Mouse (Mus musculus) left cerebral cortex, postnatal 4 days (tissue): ENCODE results near the gene Cnot3. TPM values are rescaled to one million over a fixed set of nuclear protein-coding genes. Genes with fewer than 3 reads are reported as not detected.

Experiments used
- DNase-seq: peaks from one replicate; pipeline ENCODE4 v3.0.0-alpha.2; 2022
- intact Hi-C: fragments of 180-260 bp; cut with DNase I; formaldehyde crosslinking; loops from one replicate; pipeline ENCODE4 v1.15.1; 2025
- total RNA-seq, 2 experiments: library from RNA; stranded (reverse); gene quantifications; 2 replicates each; pipeline ENCODE4 v1.2.3; 2021

Cnot3 gene
- total RNA-seq, 2 experiments from 2014 or later, result 53.3 to 57.2 TPM

DNA sequence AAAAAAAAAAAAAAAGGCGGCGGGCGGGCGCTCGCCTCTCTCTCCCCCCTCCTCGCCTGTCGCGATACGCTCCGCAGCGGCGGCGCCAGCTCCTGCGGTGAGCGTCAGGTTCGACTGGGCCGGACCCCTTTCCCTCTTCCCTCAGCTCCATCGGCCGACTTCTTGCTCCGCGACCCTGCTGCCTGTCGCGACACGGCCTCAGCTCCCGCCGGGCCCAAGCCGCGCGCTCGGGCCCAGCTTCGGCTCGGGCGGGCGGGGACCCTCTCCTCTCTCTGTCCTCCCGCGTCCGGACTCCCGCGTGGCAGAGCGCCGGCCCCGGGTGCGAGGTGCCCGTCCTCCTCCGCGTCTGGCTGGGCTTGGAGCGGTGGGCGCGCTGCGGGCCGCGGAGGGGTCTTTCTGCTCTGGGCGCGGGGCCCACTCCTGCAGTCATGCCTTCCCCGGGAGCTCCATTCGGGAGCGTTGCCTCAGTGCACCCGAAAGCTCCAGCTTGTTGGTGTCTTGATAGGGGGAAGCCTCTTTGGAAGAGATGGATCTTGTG lies 489 bp downstream of the Cnot3 start:
- peak; percentile 36 for DNase-seq

DNA sequence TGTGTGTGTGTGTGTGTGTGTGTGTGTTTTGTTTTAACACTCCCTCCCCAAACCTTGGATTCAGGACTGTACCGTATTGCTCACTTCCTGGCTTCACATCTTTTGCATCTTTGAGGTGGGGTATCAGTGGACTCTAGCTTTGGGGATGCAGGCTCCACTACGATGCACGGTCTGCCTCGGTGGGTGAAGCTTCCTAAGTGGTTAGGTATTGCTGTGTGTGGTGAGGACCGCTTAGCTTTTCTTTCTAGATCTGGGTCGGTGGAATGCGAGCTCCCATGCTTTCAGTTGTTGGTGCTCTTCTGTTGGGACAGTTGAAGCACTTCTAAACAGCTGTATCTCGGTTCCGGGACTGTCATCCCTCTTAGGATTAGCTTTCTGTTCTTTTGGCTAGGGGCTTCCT lies 1.1 kb downstream of the Cnot3 start:
- intact Hi-C loops, result no loop called here

More for the DNA sequence above, 489 bp downstream of the Cnot3 start:
- intact Hi-C loops, result no loop called here

DNA sequence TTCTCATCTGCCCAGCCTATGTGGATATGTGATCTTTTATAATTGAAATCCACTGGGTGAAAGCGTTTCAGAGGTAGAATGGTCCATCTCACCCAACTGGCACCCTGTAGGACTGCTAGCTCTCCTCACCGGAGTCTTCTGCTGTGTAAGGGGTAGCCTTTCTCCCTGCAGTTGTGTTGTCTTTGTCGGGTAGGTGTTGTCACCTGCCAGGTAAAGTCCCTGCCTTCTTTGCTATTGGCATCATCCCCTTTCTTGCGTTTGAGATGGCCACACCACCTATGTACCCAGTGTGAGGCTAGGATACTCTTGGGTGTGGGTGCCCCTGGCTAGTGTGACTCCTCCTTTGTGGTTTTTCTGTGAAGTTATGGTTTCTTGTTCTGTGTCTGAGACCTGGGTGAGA lies 1.6 kb downstream of the Cnot3 start:
- no peak for DNase-seq
- intact Hi-C loops, result no loop called here

More for the DNA sequence above, 1.1 kb downstream of the Cnot3 start:
- no peak for DNase-seq

DNA sequence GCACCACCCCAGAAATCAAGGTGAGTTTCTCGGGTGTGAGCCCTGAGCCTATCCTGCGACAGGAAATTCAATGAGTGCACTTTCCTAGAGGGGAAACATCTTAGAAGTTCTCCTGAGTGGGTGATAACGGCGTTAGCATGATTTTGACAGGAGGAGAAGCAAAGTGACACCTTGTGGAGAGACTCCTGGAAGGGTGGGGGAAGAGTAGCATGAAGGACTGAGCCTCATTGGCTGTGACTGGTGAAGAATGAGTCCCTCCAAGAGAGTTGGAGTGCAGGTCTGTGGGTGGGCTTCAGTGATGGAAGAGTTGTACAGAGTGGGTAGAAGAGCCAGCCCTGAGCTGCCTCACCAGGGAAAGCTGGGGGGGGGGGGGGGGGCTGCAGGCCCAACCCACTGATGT lies 11.9 kb downstream of the Cnot3 start:
- intact Hi-C loops, result no loop called here
- DNase-seq, result no peak

DNA sequence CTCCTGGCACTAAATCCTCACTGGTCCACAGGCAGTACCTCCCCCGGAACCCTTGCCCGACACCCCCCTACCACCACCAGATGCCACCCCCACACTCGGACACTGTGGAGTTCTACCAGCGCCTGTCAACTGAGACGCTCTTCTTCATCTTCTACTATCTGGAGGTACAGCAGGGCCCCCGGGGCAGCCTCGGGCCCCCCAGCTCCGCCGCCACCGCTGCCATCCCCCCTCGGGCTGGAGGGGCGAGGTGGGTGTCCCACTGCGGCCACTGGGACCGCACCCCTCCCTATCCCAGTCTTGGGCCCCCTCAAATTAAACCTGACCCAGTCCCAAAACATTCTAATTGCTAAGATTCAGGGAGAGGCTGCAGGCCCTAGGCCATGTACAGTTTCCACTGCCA lies 13.5 kb downstream of the Cnot3 start:
- no peak for DNase-seq
- intact Hi-C loops, result no loop called here

DNA sequence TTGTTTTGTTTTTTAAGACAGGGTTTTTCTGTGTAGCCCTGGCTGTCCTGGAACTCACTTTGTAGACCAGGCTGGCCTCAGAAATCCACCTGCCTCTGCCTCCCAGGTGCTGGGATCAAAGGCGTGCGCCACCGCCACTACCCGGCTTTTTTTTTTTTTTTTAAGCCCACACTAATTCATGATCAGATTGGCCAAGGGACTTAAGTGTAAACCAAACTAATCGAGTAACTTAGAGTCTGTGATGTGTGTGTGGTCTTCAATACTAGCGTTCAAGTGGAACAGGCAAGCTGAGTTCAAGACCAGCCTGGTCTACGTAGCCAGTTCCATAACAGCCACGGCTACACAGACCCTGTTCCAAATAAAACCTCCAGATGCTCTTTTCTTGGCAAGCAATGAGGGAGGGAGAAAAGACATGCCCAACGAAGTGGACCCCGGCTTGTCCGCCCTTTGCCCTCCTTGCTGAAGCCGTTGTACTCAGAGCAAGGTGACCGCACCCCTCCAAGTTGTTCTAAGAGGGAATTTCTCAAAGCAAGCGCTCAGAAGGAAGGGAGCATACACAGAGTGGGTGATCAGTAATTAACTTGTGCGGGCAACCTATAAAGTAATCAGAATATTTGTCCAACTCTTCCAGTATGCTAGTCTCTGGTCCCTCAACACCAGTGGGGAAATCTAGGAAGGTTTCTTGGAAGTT lies 19.6 kb downstream of the Cnot3 start:
- DNase-seq, result no peak
- intact Hi-C loops, result no loop called here

DNA sequence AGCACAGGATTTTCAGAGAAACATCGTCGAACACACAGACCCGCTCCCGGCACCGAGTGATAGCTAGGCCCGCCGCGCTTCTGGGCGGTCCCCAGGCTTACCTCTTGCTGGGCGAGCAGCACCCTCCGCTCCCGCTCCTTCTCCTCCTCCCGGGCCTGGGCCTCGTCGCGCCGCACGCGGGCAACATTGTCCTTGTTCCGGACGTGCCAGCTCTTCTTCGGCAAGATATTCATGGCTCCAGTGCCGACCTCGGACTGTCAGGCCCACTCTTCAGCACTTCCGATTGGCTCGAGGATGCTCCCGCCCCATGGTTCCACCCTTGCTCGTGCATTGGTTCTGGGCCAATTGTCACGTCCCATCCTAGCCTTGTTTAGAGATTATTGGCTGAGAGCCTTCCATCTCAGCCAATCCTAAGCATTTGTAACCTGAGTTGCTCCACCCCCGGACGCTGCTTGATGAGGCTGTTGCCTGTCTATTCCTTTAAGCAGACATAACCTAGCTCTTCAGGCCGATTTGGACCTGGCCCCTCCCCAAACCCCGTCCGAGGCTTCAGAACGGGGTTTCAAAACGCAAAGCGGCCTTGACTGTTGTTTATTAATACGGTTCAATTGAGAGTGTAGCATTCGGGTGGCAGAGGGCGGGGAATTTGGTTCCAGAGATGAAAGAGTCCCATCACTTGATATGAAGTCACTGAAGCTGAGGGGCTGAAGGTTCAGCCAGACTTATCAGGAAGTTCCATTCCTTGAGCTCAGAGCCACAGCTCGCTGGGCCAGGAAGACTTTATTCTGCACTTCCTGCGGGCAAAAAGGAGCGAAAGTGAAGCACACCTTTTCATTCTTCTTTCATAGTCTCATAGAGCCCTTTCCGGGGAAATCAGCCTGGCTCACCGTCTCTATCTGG lies 20.4 kb downstream of the Cnot3 start, which contains the start of gene Leng1:
Leng1 (minus strand) TSS at position 626 of the 900 bp plus-strand sequence.
- peak; percentile 97 for DNase-seq
- intact Hi-C loops, result no loop called here

DNA sequence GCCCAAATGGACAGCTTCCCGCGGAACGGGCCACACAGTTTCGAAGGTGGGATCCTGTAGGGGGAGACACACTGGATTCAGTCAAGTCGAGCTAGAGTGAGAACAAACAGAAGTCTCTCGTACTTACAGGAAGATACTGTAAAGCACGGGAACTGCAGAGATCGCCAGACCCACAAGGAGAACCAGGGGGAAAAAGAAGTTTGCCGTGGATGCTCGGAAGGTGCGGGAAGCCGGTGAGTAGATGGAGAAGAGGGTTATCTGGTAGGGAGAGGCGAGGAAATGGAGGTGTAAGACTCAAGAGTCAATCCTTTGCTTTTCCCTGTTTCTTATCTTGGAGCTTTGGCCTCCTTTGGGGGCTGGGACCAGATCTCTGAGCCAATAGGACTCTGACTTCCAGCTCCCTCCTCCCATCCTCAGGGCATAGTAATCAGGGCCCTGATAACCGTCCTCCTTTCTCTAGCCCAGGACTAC lies 21.9 kb downstream of the Cnot3 start:
- intact Hi-C loops, result no loop called here
- DNase-seq, result no peak

DNA sequence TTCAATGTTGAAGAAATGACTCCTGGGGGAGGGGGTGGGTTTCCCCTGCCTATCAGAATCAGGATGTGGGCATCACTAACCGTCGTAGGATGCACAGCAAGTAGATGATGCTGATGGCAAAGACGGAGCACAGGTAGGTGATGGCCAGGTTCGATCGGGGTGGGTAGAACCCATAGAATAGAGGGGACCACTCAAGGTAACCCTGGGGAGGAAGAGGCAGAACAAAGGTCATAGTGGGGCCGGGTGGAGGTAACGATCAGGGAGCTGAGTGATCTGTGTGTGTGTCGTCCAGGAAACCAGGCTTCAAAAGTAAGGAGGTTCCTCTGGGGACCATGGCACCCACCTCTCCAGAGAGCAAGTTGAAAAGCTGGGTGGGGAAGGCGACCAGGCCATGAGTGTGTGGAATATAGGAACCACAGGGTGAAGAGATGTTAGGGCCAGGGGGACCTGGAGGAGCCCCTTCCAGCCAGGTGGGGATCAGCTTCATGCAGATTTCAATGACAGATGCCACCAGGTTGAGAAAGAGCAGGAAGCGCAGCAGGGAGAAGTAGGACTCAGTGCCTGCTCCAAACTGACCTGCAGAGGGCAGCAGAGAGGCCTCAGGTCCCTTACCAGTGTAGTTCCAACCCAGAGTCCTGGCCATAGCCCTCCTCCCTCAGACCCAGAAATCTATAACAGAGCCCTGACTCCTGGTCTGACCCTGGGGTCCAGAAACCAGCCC lies 29.6 kb downstream of the Cnot3 start:
- intact Hi-C loops, result no loop called here
- DNase-seq, result peak; percentile 88

DNA sequence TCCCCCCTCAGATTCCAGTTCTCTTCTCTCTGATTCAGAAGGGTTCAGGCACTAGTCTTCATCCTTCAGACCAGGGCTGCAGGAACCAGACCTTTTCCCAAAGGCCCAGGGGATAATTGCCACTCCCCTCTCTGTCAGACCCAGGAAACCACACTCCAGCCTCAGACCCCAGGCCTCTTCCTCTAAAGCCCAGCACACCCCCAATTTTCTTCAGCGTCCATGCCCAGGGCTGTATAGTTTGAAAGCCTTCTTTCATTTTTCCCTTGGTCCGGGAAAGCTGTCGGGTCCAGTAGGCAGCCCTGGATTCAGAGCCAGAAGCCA lies 30.1 kb downstream of the Cnot3 start:
- DNase-seq, result no peak
- intact Hi-C loops, result no loop called here

DNA sequence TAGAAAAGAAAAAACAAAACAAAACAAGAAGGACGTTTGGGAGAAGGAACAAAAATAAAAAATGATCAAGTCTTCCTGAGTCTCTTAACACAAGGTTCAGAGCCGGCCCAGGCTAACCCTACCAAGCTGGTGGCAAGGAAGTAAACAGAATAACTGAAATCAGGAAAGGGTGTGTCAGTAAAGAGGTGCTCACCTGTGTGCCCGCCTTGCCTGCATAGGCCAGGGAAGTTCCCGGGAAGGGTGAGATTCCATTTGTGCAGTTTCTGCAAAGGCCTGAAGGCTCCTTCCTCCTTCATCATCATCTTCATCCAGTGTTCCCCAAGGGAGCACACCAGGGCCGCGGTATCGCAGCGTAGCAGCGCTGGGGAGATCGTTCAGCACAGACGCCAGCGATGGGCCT lies 31.3 kb downstream of the Cnot3 start:
- no peak for DNase-seq
- intact Hi-C loops, result no loop called here

DNA sequence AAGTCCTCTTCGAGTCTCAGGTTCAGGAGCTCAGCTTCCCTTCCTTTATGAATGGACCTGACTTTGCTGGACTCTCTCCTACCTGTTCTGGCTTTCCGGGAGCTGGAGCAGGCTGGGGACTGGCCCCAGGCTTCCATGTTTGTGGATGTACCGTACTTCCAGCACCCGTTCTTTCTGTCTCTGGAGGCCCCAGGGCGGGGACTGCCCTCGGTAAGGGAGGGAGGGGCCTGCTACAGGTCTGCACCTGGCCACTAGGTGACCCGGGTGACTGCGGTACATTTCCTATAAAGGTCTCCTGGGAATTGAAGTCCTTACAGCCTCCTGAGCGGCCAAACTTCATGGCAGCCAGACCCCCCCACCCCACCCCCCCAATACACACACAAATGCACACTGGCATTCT lies 32.3 kb downstream of the Cnot3 start, which contains the start of gene Tmc4:
Tmc4 (minus strand) TSS at position 212 of the 400 bp plus-strand sequence.
- no peak for DNase-seq
- intact Hi-C loops, result no loop called here

DNA sequence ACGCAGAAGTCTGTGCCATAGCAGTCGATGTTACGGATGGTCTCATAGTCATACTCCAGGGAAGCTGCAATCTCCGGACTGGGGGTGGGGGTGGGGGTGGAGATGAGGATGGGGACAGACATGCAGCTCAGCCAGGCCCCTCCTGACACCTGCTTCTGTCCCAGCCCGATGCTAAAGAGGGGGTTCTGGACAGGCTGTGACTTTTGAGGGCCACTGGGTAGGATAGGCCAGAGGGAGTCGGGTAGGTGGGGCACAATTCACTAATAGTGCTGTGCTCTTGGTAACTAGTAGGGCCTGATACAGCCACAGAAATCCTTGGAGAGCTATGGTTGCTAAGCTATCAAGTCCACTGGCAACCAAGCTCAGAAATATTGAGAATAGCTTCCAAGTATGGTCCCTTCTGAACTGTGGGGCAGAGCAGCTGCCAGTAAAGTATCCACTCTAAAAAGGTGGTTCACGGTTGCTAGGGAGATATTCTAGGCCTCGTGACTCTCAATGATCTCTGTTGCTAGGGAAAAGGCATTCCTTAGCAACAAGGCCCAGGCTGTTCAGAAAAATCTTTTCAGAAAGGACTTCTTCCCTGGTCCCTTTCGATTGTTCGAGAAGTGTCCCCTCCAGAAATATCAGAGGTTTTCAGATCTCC lies 39.0 kb downstream of the Cnot3 start:
- intact Hi-C loops, result no loop called here
- DNase-seq, result no peak

DNA sequence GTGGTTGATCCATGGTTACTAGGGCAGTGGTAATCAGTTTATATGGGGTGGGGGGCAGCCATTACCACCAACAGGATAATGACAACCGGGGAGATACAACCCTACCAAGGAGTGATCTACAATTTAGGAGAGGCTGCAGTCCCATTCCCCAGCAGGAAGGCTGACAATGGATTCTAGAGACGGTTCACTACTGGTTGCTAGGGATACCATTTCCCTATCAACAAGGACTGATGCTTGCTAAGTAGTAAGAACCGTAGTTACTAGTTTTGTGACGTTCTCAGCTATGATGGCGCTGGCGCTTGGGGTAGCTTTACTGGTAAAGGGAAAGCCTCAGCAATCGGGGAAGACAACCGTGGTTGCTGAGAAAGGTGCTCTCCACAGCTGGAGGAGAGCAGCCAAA lies 39.6 kb downstream of the Cnot3 start:
- DNase-seq, result no peak
- intact Hi-C loops, result no loop called here

DNA sequence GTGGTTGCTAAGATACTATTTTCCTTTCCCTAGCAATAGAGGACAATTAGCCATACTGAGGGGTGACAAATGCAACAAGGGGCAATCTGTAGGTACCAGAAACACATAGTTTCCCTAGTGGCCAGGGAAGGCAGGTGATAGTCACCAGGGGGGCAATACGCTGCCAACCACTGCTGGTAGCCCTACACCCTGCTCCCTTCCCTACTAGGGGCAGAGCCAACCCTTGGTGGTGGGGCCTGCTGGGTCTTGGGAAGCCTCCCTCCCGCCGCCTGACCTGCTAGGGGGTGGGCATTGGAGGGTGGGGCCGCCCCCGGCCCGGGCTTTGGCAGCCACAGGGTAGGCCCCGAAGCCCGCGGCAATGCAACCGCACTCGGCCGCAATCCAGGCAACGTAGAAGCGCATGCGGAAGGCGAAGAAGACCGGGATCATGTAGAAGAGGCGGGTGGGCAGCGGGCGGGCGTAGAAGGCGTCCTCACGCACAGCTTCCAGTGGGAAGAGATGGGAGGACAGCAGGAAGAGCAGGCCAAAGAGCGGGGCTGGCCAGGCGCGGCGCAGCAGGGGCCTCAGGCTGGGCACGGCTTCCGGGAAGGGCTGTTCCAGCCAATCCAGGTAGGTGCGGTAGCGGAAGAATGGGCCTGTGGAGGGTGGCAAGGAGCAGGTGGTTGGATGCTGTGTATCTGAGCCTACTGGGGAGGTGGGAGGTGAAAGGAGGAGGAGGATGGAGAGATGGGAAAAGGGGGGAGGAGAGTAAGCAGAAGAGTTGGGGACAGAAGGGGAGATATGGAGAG lies 40.5 kb downstream of the Cnot3 start:
- intact Hi-C loops, result no loop called here
- DNase-seq, result peak; percentile 24

DNA sequence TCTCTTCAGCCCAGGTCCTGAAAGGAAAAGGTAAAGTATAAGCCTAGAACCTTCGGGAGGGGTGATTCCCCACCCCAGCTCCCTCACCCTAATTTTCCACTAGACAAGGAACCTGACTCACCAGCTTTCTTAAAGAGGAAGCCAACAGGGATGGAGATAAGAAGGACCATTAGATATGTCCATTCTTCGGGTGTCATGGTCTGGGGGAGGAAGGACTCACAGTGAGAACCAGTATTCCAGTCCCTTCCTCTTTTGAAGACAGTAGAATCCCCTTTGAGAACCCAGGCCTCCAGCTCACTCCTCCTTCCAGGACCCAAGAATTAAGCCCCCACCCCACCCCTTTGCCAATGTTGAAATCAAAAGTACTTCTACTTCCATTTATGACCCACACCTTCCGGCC lies 46.9 kb downstream of the Cnot3 start:
- intact Hi-C loops, result loop anchor here (10.0 kb wide), 1 partner anchor 453 kb away; no protein-coding TSS in a partner anchor
- no peak for DNase-seq

DNA sequence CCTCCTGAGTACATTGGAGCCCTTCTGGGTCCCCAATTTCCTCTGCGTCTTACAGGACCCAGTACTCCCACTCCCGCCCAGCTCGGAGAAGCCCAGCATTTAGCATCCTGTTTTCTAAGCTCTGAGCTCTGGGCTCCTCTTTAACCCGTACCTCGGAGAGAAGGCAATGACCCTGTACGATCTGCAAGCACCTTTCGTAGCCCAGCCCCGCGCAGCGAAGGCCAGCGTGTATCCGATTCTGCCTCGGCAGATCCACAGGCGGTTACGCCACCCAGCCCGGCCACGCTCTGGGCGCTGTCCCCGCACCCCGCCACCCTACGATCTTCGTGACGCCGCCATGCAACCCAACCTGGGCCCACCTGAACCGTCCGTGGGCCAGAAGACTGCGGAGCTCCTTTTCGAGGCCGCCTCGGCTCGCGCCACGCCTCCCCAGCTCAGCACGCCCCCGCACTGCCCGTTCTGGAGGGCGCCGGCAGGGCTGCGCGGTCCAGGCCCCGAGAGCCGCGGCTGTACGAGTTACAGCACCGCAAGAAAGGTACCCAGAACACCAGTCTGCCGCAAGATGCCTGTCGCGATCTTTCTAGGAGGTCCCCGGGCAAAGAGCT lies 47.4 kb downstream of the Cnot3 start, which contains the start of gene Tsen34:
Tsen34 (plus strand) TSS at position 482 of the 605 bp plus-strand sequence.
- intact Hi-C loops, result loop anchor here (10.0 kb wide), 1 partner anchor 452 kb away; no protein-coding TSS in a partner anchor
- no peak for DNase-seq

DNA sequence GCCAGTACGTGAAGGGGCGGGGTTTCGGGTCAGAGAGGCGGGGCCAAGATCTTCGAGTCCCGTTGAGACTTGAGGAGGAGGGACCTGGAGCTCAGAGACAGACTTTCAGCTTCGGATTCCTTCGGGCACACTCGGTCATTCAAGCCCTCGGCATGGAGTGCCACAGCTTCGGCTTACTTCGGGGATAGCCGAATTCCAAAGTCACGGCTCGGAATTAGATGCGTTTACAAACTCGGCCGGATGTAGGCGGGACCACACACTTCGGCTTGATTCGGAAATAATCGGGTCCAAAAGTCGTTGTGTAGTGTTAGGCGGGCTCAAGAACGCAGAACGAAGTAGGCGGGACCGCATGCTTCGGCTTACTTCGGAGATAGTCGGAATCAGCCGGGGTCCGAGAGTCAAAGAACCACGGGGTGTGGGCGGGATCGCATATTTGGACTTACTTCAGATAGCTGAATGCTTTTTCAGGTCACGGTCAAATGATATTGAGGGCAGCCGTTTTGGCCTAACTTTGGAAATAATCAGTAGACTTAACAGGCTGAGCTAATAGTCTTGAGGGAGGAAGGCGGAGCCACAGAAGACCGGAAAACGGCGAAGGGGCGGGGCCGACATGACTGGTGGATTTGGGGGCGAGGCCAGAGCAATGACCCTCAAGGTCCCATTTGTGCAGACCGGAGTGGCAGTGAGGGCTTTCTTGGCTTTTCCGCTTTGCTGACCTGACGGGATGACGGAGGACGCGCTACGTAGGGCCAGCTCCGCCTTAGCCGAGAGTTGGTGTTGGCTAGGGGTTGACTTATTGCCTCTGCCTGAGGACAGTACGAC lies 48.1 kb downstream of the Cnot3 start, which contains the start of gene Mboat7:
Mboat7 (minus strand) TSS at position 537 of the 822 bp plus-strand sequence.
- intact Hi-C loops, result loop anchor here (10.0 kb wide), 1 partner anchor 452 kb away; no protein-coding TSS in a partner anchor
- DNase-seq, result peak; percentile 96
